Mouse (Mus musculus) cerebellum, adult 2 months (tissue): ENCODE measurements at regions not wholly inside any gene's neighbourhood (a gene's known extent, or its start where the extent isn't known, plus 50 kb on each side); places are given as distances from the start of the nearest gene placed in this dataset.

Experiments used
- CTCF ChIP-seq: fragments of 200-500 bp; IDR thresholded peaks from 2 replicates; pipeline ENCODE4 v1.5.1; 2011; ENCODE audit warnings: low read depth, mild to moderate bottlenecking, control low read depth, low read length, moderate library complexity, borderline replicate concordance; ENCODE audit not compliant: insufficient read depth
- POLR2A ChIP-seq: fragments of 200-500 bp; IDR thresholded peaks from 2 replicates; pipeline ENCODE4 v1.6.1; 2011; ENCODE audit warnings: low read length, control low read depth, borderline replicate concordance; ENCODE audit not compliant: insufficient read depth

DNA sequence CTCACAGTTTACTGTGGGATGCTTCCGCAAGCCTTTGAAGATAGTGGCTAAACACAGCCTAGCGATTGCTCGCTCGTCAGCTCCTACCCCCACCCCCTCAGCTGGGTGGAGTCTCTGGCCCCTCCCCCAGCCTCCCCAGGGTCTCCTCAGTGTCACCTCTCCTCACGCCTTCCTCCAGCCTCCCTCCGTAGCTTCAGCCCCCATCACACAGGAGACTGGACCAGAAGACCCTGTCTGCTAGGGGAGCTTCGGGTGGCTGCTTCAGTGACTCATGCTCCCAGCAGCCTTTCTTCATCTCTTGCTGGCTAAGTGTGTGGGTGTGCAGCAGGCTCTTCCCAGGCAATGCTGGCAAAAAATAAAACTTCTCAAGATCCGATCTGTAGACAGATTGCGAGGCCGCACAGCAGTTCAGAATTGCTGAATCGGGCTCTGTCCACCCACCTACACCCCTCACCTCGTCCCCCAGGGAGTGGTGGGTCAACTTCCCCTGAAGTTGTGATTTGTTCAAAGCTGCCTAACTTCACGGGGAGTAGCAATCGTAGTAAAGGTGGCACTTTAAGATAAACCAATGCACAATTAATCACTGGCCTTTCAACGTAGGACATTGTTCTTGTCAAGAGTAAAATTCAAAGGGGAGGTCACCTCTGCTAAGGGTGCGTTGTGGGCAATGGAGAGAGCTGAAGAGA lies 61.2 kb upstream of the Ankrd28 start:
- TF ChIP-seq CTCF (no peak), POLR2A (no peak)
